Mouse (Mus musculus) layer of hippocampus, postnatal 14 days (tissue): ENCODE measurements at regions not wholly inside any gene's neighbourhood (a gene's known extent, or its start where the extent isn't known, plus 50 kb on each side); places are given as distances from the start of the nearest gene placed in this dataset.
A peak's percentile ranks its signal among the peaks of the same experiment; 100 is the strongest.

Experiments used
- DNase-seq, 2 experiments: peaks; one replicate each; pipeline ENCODE4 v3.0.0; 2021 to 2022; ENCODE audit warnings: low spot score in 2 of 2, mixed read lengths in 1 of 2

GRCm38 (mm10) chr1:90454263-90454662, 148.5 kb upstream of the Cops8 start:
- DNase-seq = no peak

- no peak for DNase-seq
Measured at GRCm38 (mm10) chr1:90457396-90457795, 145.4 kb upstream of the Cops8 start.

GRCm38 (mm10) chr1:90458176-90458575, 144.6 kb upstream of the Cops8 start:
- no peak for DNase-seq

GRCm38 (mm10) chr1:90461699-90462098, 141.1 kb upstream of the Cops8 start:
- no peak for DNase-seq

GRCm38 (mm10) chr1:90463302-90463701, 139.5 kb upstream of the Cops8 start:
- no peak for DNase-seq

- no peak for DNase-seq
Measured at GRCm38 (mm10) chr1:90467646-90468045, 135.1 kb upstream of the Cops8 start.

GRCm38 (mm10) chr1:90470996-90471395, 131.8 kb upstream of the Cops8 start:
- no peak for DNase-seq

- no peak for DNase-seq
Measured at GRCm38 (mm10) chr1:90471806-90472205, 131.0 kb upstream of the Cops8 start.

GRCm38 (mm10) chr1:90475060-90475813, 127.5 kb upstream of the Cops8 start:
- no peak for DNase-seq

GRCm38 (mm10) chr1:90476556-90477243, 126.1 kb upstream of the Cops8 start:
- no peak for DNase-seq

GRCm38 (mm10) chr1:90478839-90479238, 123.9 kb upstream of the Cops8 start:
- DNase-seq = no peak

GRCm38 (mm10) chr1:90481247-90481646, 121.5 kb upstream of the Cops8 start:
- no peak for DNase-seq

- no peak for DNase-seq
Measured at GRCm38 (mm10) chr1:90481708-90482107, 121.1 kb upstream of the Cops8 start.

GRCm38 (mm10) chr1:90486349-90486839, 116.4 kb upstream of the Cops8 start:
- peak; percentile 26 to 53 for DNase-seq

GRCm38 (mm10) chr1:90487886-90488285, 114.9 kb upstream of the Cops8 start:
- DNase-seq = no peak

GRCm38 (mm10) chr1:90488991-90489390, 113.8 kb upstream of the Cops8 start:
- no peak for DNase-seq

GRCm38 (mm10) chr1:90490335-90490734, 112.4 kb upstream of the Cops8 start:
- DNase-seq = no peak

- DNase-seq = no peak
Measured at GRCm38 (mm10) chr1:90493481-90493880, 109.3 kb upstream of the Cops8 start.

- DNase-seq = no peak
Measured at GRCm38 (mm10) chr1:90495174-90495573, 107.6 kb upstream of the Cops8 start.

GRCm38 (mm10) chr1:90497568-90497967, 105.2 kb upstream of the Cops8 start:
- no peak for DNase-seq

GRCm38 (mm10) chr1:90501373-90501772, 101.4 kb upstream of the Cops8 start:
- DNase-seq = no peak

- DNase-seq = no peak
Measured at GRCm38 (mm10) chr1:90502371-90502770, 100.4 kb upstream of the Cops8 start.
